Mouse (Mus musculus) gastrocnemius, adult 18-20 months (tissue): ENCODE measurements at regions not wholly inside any gene's neighbourhood (a gene's known extent, or its start where the extent isn't known, plus 50 kb on each side); places are given as distances from the start of the nearest gene placed in this dataset.
"Not testable (repeated sequence)": the region's sequence is repeated elsewhere in the genome, so short reads cannot be mapped to it uniquely, and the experiment has no call there.

Experiments used
- DNase-seq: peaks from one replicate; pipeline ENCODE4 v3.0.0; 2021; ENCODE audit warnings: low spot score

DNA sequence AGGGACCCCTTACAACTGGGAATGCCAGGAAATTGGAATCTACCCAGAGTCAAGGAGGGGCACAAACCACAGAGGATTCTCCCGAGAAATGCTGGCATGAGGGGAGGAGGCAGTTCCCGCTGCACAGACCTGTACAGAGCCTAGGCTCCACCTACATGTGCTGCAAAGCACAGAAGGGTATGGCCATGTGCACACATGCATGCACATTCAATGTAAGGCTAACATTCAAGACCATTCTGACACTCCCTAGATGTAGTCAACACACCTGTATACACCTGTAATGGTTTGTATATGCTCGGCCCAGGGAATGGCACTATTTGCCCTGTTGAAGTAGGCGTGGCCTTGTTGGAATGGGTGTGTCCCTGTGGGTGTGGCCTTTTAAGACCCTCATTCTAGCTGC lies 238.0 kb downstream of the Prex1 start:
- no peak for DNase-seq

DNA sequence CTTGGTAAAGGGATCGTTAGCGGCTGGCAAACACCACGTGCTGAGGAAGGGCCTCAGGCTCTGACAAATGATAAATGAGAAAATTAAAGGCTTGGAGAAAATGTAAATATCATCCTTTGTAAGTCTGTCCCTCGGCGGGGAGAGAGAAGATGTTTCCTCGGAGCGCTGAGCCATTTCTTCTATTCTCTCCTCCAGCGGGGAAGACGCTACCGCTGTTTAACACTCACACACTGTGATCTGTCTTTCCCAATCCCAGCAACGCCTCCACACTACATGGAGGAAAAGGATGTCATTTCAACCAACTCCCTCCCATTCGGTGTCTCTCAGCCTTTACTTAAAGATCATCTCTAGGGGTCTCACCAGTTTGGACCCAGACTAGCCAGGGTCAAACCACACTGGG lies 239.0 kb downstream of the Prex1 start:
- no peak for DNase-seq

DNA sequence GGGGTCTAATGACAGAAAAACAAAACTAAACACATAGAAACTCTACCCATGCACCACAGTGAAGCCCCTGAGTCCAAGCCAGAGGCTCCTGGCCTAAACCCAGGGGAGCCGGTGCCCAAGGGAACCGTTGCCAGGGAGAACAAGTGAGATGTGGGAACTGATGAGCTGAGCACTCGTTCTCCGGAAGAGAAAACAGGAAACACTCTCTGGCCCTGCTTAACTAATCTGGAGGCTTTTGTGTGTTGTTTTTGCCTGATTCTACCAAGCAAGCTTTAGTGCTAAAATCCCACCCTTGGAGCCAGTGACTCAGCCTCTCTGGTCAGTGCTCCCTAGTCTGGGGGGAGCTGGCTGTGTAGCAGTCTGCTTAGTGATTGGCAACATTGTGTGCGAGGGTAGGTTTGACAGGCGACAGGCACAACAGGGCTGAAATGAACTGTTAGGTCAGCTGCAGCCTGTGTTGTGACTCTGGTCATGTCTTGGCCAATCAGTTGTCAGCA lies 242.3 kb downstream of the Prex1 start:
- DNase-seq, result no peak

DNA sequence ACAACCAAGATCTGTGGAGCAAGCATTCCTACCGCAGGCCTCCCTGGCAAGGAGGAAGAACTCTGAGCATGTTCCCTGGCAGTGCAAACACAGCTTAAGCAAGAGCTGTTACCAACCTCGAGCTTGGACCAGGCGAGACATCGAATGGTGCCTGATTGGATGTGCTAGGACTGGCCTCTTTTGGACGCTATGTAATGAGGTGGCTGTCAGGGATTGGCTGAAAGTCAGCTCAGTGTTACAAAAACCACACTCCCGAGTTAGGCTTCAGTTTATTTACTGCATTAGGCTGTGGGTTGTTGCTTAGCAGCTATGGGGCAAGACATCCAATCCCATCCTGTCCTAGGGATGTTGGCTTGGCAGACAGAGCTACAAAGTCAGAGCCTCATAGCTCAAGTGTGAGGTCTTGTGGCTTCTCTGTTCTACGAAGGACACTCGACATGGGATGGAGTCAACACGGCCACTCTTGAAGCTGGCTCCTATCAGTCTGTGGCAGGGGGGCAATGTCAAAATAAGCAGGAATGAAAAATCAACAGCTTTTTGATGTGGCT lies 244.5 kb downstream of the Prex1 start:
- DNase-seq, result no peak

DNA sequence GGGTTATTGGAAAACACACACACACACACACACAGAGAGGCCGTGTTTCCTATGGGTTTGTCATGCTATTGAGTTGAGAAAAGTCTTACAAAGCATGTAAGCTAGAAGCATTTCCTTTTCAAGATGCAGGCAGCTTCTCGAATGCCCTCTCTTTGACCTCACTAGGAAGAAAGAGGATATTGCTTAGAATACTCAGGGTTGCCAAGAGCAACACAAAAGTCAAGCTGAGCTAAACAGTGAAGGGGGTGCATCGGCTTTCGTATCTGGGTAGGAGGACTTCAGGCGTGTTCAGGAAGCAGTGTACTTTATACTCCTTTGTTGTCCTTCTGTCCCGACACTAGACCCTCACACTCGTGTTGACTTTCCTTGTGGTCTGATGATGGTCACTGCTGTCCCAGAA lies 246.5 kb downstream of the Prex1 start:
- no peak for DNase-seq

DNA sequence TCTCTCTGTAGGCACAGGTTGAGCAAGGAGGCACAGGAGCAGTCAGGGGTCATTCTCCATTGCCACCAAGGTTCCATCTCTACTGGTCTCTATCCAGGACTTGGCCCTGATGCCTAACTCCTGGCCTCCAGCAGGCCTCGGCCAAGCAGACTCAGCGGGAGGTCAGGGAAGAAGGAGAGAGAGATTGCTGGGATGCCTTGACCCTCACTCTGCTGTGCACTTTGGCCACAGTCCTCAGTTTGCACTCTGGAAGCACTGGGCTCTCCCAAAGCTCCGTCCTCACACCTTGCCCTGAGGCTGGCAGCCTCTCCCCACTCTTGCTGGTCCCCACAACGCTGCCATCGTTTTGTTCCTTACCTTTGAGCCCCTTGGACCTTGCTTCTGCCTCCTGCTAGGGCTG lies 248.1 kb downstream of the Prex1 start:
- no peak for DNase-seq

DNA sequence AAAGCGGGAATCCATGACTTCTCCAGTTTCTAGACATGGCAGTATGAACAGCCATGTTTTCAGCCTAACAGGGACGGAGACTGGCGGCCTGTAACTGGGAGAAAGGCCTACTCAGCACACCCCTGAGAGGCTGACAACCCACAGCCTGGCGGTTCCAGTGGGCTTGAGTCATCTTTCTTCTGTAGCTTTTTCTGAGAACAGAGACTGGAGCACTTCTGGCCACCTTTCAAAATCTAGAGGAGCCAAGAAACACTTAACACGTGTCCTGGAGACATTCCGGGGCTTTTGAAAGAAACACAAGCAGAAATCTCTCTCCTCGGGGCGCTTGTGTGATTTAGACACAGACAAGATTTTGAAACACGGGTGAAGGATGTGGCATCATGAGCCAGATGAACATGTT lies 250.1 kb downstream of the Prex1 start:
- peak; percentile 71 for DNase-seq

DNA sequence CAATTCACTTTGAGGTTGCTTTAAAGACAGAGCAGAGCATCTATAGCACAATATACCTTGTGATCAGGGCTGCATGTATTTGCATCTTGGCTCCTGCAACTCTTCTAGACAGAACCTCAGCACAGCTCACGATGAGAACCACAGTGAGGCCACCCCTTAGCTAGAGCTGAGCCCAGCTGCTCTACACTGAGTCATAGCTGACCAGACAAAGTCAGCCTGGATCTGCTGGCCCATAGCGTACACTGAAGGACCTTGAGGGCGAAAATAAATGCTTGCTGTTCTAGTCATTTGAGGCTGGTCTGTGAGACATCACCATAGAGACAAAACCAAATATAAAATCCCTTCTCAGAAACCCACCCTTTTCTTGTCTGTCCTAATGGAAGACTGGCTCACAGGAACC lies 251.7 kb downstream of the Prex1 start:
- DNase-seq, result no peak

DNA sequence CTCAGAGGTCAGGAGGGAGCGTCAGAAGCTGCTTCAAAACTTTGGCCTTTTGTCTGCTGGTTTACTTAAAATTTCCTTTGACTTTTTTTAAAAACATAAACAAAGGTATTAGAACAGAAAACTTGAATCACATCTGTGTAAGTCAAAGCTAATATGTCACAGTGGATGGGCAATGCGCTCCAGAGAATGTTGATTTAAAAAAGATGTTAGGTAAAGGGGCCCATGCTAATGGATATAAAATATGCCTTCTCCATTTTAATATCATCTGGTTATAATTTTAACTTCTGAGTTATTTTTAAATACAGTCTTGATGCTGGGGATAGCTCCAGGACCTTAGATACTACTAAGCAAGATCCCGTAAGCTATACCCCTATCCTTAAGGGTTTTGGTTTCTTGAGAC lies 252.5 kb downstream of the Prex1 start:
- DNase-seq, result no peak

DNA sequence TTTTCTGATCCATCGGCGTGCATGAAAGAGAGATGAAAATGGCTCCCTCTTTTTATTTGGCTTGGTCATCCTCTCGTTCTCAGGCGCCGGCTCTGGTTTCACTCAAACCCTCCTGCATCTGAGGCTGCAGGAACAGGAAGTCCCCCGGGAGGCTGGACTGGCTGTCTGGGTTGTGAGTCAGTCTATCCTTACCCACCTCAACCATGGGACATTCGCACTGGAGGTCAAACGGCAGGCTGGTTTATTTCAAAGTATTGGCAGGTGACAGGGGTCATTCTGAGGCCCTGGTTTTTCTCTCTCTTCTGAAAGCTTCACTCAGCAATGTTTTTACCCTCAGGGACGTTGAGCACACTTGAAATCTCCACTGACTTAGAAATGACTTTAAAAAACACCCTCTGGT lies 253.7 kb downstream of the Prex1 start:
- DNase-seq, result peak; percentile 67

DNA sequence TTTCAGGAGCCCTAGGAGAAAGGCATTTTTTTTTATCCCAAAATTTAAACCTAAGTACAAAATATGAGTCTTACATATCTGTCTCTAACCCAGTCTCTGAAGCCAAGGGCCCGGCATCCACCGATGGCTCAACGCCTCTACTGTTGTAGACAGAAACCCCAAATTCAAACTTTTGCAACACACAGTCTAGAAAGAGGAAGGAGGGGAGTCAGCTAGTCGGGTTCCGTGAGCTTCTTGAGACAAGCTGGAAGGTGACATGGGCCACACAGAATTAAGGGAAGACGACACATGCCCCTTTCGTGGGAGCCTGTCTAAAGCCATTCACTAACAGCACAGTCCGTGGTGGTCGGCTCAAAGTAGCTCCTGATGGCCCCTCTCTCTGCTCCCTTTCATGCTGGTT lies 254.7 kb downstream of the Prex1 start:
- DNase-seq, result no peak

DNA sequence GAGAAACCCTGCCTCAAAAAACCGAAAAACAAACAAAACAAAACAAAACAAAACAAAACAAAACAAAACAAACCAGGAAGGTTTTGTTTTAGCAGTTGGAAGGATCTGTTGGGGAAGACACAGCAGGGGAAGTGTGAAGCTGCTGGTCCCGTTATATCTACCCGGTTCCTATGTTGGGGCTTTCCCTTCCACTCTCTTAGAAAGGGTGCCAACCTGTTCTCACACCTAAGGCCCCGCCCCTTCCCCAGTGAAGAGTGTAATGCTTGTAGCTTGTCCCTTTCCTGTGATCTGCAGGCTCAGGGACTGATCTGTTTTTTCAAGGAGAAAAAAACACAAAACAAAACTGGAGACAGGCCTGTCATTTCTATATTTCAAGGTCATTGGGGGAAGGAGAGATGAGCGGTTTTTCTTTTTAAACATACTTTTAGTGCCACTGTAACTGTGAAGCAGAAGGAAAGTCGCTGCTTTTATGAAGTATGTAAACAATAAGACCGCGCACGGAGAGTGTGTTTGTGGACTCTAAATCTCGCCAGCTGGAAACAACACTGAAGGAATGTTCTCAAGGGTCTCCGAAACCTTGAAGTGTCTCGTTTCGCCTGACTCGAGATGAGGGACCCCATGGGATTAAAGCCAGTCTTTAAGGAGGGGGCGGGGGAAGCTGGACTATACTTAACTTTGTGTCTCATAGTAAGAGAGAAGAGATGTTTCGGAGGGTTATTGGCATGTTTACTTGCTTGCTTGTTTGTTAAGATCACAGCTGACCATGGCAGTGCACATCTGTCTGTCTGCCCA lies 256.1 kb downstream of the Prex1 start:
- no peak for DNase-seq

DNA sequence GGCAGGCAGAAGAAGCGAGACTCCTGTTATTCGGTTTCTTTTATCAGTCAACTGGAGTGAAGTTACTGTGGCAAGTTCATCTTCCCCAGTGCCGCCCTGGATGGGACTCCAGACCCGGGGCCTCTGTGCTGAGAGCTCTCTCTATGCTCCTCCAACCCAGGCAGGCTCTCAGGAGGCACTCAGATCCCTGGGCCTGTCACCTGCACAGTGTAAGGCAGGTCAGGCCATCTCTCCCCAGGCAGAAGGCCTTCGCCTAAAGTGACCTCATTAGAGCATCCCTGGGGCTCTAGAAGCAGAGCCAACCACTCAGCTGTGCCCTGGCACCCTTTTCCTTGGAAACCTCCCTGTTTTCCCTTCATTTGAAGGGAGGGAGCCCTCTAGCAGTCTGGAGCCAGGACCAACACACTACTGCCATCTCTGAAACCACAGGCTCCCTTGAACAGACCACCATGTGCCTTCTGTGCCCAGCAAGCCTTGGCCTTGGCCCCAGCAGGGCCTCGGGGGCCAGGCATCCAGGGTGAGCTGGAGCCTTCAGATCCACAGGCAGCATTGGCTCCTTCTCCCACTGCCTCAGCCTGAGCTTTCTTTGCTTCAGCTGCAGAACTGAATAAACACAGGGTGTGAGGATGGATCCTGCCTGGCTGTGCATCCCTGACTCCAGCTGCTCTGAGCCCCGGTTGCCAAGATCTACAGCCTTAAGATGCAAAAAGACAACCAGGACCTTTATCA lies 259.3 kb downstream of the Prex1 start:
- not testable (repeated sequence) for DNase-seq

DNA sequence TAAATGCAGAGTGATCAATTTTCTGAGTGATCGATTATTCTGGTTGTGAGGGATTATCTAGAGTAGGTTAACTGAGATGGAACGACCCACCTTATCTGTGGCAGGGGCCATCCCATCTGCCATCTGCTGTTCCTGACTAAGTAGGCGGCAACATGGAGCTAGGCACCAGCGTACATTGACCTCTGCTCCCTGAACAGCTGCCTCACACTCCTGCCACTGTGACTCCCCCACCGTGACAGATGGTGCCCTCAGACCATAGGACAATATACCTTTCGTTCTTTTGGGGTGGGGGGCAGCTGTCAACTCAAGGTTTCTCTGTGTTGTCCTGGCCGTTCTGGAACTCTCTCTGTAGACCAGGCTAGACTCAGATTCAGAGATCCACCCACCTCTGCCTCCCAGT lies 262.7 kb downstream of the Prex1 start:
- DNase-seq, result no peak

DNA sequence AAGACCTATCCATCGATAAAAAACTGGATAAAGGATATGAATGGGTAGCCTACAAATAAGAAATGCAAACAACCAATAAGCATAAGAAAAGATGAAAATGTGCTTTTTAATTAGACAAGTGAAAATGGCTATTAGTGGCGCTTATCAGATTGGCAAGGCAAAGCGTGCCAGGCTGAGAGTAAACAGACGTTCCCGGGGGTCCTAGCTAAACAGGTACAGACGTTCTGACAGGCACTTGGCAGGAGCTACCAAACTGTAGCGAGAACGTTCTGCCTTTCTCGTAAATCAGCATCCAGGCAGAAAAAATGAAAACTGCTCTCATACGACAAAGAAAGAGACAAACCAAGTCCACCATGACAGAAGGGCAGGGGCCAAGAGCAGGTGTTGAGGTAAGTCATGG lies 263.3 kb downstream of the Prex1 start:
- DNase-seq, result no peak

DNA sequence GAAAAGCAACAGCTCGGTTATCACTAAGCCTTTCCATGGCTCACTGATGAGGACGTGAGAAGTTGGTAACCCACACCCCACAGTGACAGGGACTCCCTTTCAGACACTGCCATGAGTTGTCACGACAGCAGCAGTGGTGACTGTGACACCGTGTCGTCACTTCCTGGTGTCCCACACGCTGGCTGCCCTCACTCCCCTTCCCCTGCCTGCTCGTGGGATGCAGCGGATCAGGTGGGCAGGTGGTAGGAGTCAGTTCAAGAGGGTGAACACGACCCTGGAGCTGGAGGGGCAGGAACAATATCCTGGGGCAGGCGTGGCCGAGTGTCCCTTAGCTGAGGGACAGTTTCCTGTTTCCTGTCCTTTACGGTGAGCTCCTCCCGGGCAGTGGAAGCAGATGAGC lies 264.9 kb downstream of the Prex1 start:
- no peak for DNase-seq

DNA sequence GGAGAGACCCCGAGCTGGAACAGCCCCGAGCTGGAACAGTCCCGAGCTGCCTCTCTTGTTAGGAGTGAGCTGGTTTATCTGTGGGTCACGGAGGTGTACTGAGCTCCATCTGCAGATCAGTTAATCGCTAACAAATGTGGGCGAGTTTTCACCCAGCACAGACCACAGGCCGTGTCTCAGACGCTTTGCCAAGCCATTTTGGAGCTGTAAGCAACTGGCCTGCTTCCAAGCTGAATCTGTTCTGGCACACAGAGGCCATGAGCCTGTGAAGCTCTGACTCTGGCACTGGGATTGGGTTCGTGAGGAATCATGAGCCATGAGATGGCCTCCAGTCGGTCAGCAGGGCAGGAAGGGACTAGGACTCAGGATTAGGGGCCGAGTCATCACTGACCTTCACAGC lies 265.5 kb downstream of the Prex1 start:
- peak; percentile 65 for DNase-seq

DNA sequence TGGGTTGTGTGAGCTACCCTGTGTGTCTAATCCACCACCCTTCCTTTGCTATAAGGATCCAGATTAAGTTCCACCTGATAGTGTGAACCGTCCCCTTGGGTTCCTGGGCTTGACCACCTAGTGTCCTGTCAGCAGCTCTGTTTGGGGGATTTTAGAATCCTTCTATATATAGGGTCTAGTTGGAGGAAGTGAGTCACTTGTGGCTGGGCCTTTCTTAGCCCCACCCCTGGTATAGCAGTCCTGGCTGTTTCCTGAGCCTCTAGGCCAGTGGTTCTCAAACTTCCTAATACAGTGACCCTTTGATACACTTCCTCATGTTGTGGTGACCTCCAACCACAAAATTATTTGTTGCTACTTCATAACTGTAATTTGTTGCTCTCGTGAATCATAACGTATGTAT lies 267.1 kb downstream of the Prex1 start:
- DNase-seq, result no peak

DNA sequence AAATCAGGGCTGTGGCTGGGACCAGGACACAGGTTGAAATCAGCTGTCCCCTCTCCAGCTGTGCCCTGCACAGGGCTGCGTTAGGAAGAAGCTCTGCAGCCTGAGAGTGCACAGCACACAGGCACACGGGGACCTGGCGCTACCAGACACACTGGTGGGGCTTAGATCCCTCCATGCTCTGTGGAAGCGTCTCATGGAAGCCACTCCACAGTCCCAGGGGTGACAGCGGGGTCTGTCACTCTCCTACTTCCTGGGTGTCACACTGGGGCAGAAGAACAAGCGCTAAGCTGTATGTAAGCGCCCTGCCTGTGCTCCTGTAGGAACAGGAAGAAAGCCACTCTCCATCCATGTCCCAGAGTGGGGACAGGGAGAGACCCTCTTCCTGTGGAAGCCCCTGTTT lies 267.8 kb downstream of the Prex1 start:
- DNase-seq, result not testable (repeated sequence)

DNA sequence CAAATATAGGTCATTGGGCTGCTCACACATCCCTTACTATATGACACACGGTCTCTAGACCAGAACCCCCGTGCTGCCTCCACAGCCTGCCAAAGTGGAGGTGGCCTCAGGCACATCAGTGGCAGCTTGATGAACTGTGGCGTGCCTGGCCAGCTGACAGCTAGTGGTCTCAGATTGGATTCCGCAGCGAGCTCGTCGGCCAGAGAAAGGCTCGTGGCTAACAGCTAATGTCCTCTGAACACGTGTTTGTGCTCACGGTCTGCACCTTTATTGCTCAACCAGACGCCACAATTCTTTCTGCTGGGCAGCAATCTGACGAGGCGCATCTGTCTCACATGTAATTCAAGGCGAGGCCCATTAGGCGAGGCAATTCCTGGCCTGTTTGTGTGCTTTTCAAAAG lies 270.6 kb downstream of the Prex1 start:
- no peak for DNase-seq

DNA sequence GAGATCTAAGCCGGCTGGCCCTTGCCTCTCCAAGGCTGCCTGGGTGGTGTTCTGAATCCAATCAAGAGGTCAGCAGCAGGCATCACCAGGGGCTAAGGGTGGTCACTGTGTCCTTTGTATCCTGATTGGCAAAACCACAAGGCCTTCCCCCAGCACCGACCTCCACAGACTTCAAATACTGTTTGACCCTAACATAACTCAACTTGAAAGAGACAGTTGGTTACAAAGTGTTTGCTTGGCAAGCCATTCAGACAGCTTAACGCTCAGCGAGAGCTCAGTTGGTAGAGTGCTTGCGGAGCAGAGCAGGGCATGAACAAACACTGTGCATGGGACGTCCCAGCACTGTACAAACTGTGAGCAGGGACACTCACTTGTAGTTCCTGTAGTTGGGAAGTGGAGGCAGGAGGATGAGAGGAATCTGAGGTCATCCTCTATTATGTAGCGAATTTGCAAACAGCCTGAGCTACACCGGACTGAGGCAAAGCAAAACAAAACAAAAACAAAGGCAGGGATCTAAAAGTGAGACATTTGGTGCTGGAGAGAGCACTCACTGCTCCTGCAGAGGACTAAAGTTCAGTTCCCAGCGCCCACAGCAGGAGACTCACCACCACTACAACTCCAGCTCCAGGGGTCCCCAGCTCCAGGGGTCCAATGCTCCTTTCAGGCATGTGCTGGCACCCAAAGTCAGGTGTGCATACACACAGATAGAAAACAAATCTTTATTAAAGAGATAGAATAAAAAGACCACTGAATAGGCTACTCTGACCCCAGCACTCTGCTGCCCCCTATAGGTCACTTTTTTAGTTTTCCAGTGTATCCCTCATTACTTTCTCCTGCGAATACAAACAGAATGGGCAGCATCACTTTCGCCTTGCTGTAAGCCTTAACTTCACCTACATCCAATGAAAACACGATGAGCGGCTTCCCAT lies 273.5 kb downstream of the Prex1 start:
- peak; percentile 54 for DNase-seq

DNA sequence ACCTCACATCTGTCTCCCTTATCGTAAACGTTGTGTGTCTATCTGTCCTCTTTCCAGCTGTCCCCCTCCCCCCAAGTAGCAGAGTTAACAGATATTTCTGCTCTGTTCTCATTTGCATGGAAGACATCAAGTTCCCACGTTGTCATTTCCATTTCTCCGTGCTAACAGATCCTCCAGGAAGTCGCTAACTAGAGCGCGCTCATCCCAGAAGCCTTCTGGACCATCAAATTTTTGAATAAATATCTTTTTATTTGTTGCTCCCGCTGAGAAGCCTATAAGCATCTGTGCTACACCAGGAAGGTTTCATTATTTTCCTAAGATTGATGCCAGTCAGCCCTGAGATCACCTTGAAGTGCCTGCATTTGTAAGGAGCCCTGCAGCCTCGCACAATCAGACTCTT lies 275.4 kb downstream of the Prex1 start:
- no peak for DNase-seq
